Mouse (Mus musculus): ENCODE measurements around the gene Gm6588. TPM values are rescaled to one million over a fixed set of nuclear protein-coding genes. Genes with fewer than 3 reads are reported as not detected.

The Gm6588 gene
- total RNA-seq, 2 experiments from 2014 or later: not detected

Other genes starting within 250 kb of the Gm6588 start
- under 1 TPM; 0.50 to 0.54 TPM for gene Cryba4, start 196.9 kb upstream of the Gm6588 start, total RNA-seq (2021)
- gene Crybb1, start 193.6 kb upstream of the Gm6588 start, total RNA-seq (2021): 1 to 10 TPM; 3.5 to 5.6 TPM
- gene Tpst2, start 172.7 kb upstream of the Gm6588 start, total RNA-seq (2021): 10 to 100 TPM; 25.5 to 28.8 TPM
- 10 to 100 TPM; 33.2 to 34.9 TPM for gene Tfip11, start 123.1 kb upstream of the Gm6588 start, total RNA-seq (2021)
- 10 to 100 TPM; 30.7 to 34.4 TPM for gene Srrd, start 106.4 kb upstream of the Gm6588 start, total RNA-seq (2021)
- gene Hps4, start 106.3 kb upstream of the Gm6588 start, total RNA-seq (2021): 10 to 100 TPM; 32.6 to 32.8 TPM
- gene Gm6583, start 93.4 kb upstream of the Gm6588 start, total RNA-seq (2021): not detected
- 100 to 1,000 TPM; 130 to 134 TPM for gene Asphd2, start 54.6 kb upstream of the Gm6588 start, total RNA-seq (2021)
- 100 to 1,000 TPM; 130 to 156 TPM for gene Sez6l, start 127.8 kb downstream of the Gm6588 start, total RNA-seq (2021)